Mouse (Mus musculus) myocyte (in vitro differentiated cells): Measurements from ENCODE around the gene Erbb3.
A peak's percentile ranks its signal among the peaks of the same experiment; 100 is the strongest.

ENCODE experiments used
- MAX ChIP-seq: IDR thresholded peaks from one replicate; pipeline ENCODE4 v1.6.1; 2011; ENCODE audit warnings: low read depth, mild to moderate bottlenecking, control low read depth
- POLR2A ChIP-seq: IDR thresholded peaks from one replicate; pipeline ENCODE4 v1.6.1; 2011; ENCODE audit warnings: low read depth, mild to moderate bottlenecking, control low read depth, moderate library complexity; ENCODE audit not compliant: insufficient read length
- POLR2AphosphoS2 ChIP-seq: IDR thresholded peaks from one replicate; pipeline ENCODE4 v1.6.1; 2011; ENCODE audit warnings: low read depth, control low read depth; ENCODE audit not compliant: insufficient read length
- REST ChIP-seq: IDR thresholded peaks from one replicate; pipeline ENCODE4 v1.6.1; 2011; ENCODE audit warnings: mild to moderate bottlenecking, control low read depth, moderate library complexity; ENCODE audit not compliant: insufficient read depth, insufficient read length
- USF1 ChIP-seq: IDR thresholded peaks from one replicate; pipeline ENCODE4 v1.6.1; 2011; ENCODE audit warnings: low read depth, mild to moderate bottlenecking, control low read depth, moderate library complexity

GRCm38 (mm10) chr10:128548947-128549681 lies 40.3 kb downstream of the Erbb3 start, which contains the start of gene Rpl41:
- TF ChIP-seq POLR2AphosphoS2 (peak; percentile 100), POLR2A (peak; percentile 99), USF1 (no peak), REST (peak; percentile 12), MAX (no peak)
